Mouse (Mus musculus) limb, embryonic 14.5 days (tissue): ENCODE results near the gene Pcsk7. TPM values are rescaled to one million over a fixed set of nuclear protein-coding genes. Genes with fewer than 3 reads are reported as not detected.

ENCODE experiments used
- ATAC-seq: fragments of 200-750 bp; cut with Nextera tagmentation; 2 replicates; pipeline ENCODE4 v1.8.0; 2017; ENCODE audit warnings: low read depth, moderate number of reproducible peaks, moderate TSS enrichment; ENCODE audit not compliant: low FRiP score
- DNase-seq: peaks from one replicate; pipeline ENCODE4 v3.0.0-alpha.2; 2015; ENCODE audit warnings: low spot score
- H3K27ac ChIP-seq: fragments of 300-500 bp; sonication (generic); replicated peaks from 2 replicates; pipeline ENCODE4 v1.5.1; 2014; ENCODE audit warnings: low read depth, mild to moderate bottlenecking, low read length, moderate library complexity, mixed read lengths
- H3K27me3 ChIP-seq: fragments of 300-500 bp; sonication (generic); 2 replicates; pipeline ENCODE4 v1.6.1; 2014; ENCODE audit warnings: low read length, mixed read lengths; ENCODE audit not compliant: control insufficient read depth, insufficient read depth
- H3K36me3 ChIP-seq: fragments of 300-500 bp; sonication (generic); 2 replicates; pipeline ENCODE4 v1.6.1; 2014; ENCODE audit warnings: mild to moderate bottlenecking, low read length, moderate library complexity, mixed read lengths; ENCODE audit not compliant: control insufficient read depth, insufficient read depth
- H3K4me1 ChIP-seq: fragments of 300-500 bp; sonication (generic); 2 replicates; pipeline ENCODE4 v1.6.1; 2014; ENCODE audit warnings: antibody characterized with exemption, low read length, mixed read lengths; ENCODE audit not compliant: control insufficient read depth, insufficient read depth
- H3K4me2 ChIP-seq: fragments of 300-500 bp; sonication (generic); replicated peaks from 2 replicates; pipeline ENCODE4 v1.6.1; 2014; ENCODE audit warnings: low read depth, mild to moderate bottlenecking, low read length, moderate library complexity; ENCODE audit not compliant: severe bottlenecking
- H3K4me3 ChIP-seq: fragments of 300-500 bp; sonication (generic); replicated peaks from 2 replicates; pipeline ENCODE4 v1.5.1; 2014; ENCODE audit warnings: low read length
- H3K9ac ChIP-seq: fragments of 300-500 bp; sonication (generic); 2 replicates; pipeline ENCODE4 v1.6.1; 2014; ENCODE audit warnings: mild to moderate bottlenecking, low read depth, low read length, moderate library complexity; ENCODE audit not compliant: severe bottlenecking
- H3K9me3 ChIP-seq: fragments of 300-500 bp; sonication (generic); 2 replicates; pipeline ENCODE4 v1.6.1; 2016; ENCODE audit warnings: low read length; ENCODE audit not compliant: control insufficient read depth
- POLR2A ChIP-seq: fragments of 200-500 bp; IDR thresholded peaks from 2 replicates; pipeline ENCODE4 v1.8.0; 2012; ENCODE audit warnings: inconsistent platforms, mild to moderate bottlenecking, moderate library complexity, borderline replicate concordance; ENCODE audit not compliant: insufficient read depth, insufficient read length; ENCODE audit errors: extremely low read depth
- WGBS: fragments of 180-500 bp; shearing (Covaris S2); extraction: QIAGEN DNeasy Blood & Tissue Kit; methylation state at CpG from one replicate; pipeline ENCODE4 v1.1.7; 2014; 5-methylcytosine and 5-hydroxymethylcytosine counted together
- polyA plus RNA-seq, 2 experiments: library from polyadenylated mRNA; depleted of rRNA in 1 of 2; stranded (reverse) in 1 of 2; unstranded in 1 of 2; fragments of >200 nt; fragmentation: Nextera tagmentation in 1 of 2; extraction: Ambion mirVana in 1 of 2; gene quantifications; 2 replicates each; pipeline versions ENCODE4 v1.2.1 to v1.2.3; 2012 to 2014

Pcsk7 gene
- polyA plus RNA-seq, 2 experiments, result 17.3 to 33.3 TPM

- no peak for DNase-seq
- 75% methylated on average over 1 of the region's 1 CpGs for WGBS
- peaks cover 5% of the 10 kb centered on the region for H3K4me1 ChIP-seq
Measured at GRCm38 (mm10) chr9:45911673-45912072, 5.4 kb downstream of the Pcsk7 start.

GRCm38 (mm10) chr9:45915659-45916058 lies 9.4 kb downstream of the Pcsk7 start:
- no peaks in the 10 kb centered on the region for H3K27me3 ChIP-seq
- H3K4me2 ChIP-seq, result no peak overlapping the region
- ATAC-seq (no peak), DNase-seq (no peak)
- no peak for TF ChIP-seq POLR2A
- no peak overlapping the region for H3K9ac ChIP-seq
- 93% methylated on average over 2 of the region's 2 CpGs for WGBS
- no peaks in the 10 kb centered on the region for H3K4me1 ChIP-seq
- no peaks in the 10 kb centered on the region for H3K9me3 ChIP-seq
- no peak overlapping the region for H3K27ac ChIP-seq
- no peak overlapping the region for H3K4me3 ChIP-seq
- peaks cover 87% of the 10 kb centered on the region for H3K36me3 ChIP-seq

More at GRCm38 (mm10) chr9:45911673-45912072, 5.4 kb downstream of the Pcsk7 start:
- Histone ChIP-seq H3K9ac (no peak overlapping the region), H3K9me3 (no peaks in the 10 kb centered on the region), H3K27me3 (no peaks in the 10 kb centered on the region), H3K4me3 (no peak overlapping the region), H3K4me2 (no peak overlapping the region), H3K27ac (no peak overlapping the region), H3K36me3 (peaks cover 72% of the 10 kb centered on the region)
- ATAC-seq, result no peak
- no peak for TF ChIP-seq POLR2A

GRCm38 (mm10) chr9:45917041-45917934 lies 11.0 kb downstream of the Pcsk7 start:
- H3K9ac ChIP-seq, result no peak overlapping the region
- no peaks in the 10 kb centered on the region for H3K4me1 ChIP-seq
- peaks cover 84% of the 10 kb centered on the region for H3K36me3 ChIP-seq
- no peaks in the 10 kb centered on the region for H3K27me3 ChIP-seq
- H3K4me3 ChIP-seq, result no peak overlapping the region
- peak; percentile 42 for DNase-seq
- ATAC-seq, result no peak
- 93% methylated on average over 5 of the region's 5 CpGs for WGBS
- H3K9me3 ChIP-seq, result no peaks in the 10 kb centered on the region
- H3K4me2 ChIP-seq, result no peak overlapping the region
- no peak overlapping the region for H3K27ac ChIP-seq
- no peak for TF ChIP-seq POLR2A

- no peak overlapping the region for H3K9ac ChIP-seq
- H3K27me3 ChIP-seq, result no peaks in the 10 kb centered on the region
- H3K4me2 ChIP-seq, result no peak overlapping the region
- H3K9me3 ChIP-seq, result no peaks in the 10 kb centered on the region
- 57% methylated on average over 1 of the region's 1 CpGs for WGBS
- H3K4me1 ChIP-seq, result no peaks in the 10 kb centered on the region
- no peak for TF ChIP-seq POLR2A
- no peak overlapping the region for H3K4me3 ChIP-seq
- DNase-seq (no peak), ATAC-seq (no peak)
- H3K36me3 ChIP-seq, result peaks cover 82% of the 10 kb centered on the region
- no peak overlapping the region for H3K27ac ChIP-seq
Measured at GRCm38 (mm10) chr9:45919895-45920294, 13.6 kb downstream of the Pcsk7 start.

- no peaks in the 10 kb centered on the region for H3K27me3 ChIP-seq
- DNase-seq, result no peak
- WGBS, result 89% methylated on average over 5 of the region's 5 CpGs
- no peak for TF ChIP-seq POLR2A
- no peak overlapping the region for H3K4me2 ChIP-seq
- no peak overlapping the region for H3K4me3 ChIP-seq
- H3K27ac ChIP-seq, result no peak overlapping the region
- no peaks in the 10 kb centered on the region; the same call in 1 of the 2 replicates for H3K4me1 ChIP-seq
- H3K36me3 ChIP-seq, result peaks cover 63% of the 10 kb centered on the region
- no peaks in the 10 kb centered on the region for H3K9me3 ChIP-seq
- H3K9ac ChIP-seq, result no peak overlapping the region
- ATAC-seq, result no peak
Measured at GRCm38 (mm10) chr9:45929285-45929684, 23.0 kb downstream of the Pcsk7 start.
